Mouse (Mus musculus) lung, postnatal 0 days (tissue): ENCODE measurements around the gene Mtmr6.

Experiments used
- CTCF ChIP-seq: IDR thresholded peaks from 2 replicates; pipeline ENCODE4 v1.5.1; 2016; ENCODE audit warnings: antibody characterized with exemption, mild to moderate bottlenecking
- EP300 ChIP-seq: IDR thresholded peaks from 2 replicates; pipeline ENCODE4 v1.6.1; 2016; ENCODE audit warnings: antibody characterized with exemption, mild to moderate bottlenecking, control low read depth

GRCm38 (mm10) chr14:60254774-60255173, 10.3 kb upstream of the Mtmr6 start:
- TF ChIP-seq CTCF, result no peak
- no peak for TF ChIP-seq EP300
